Comparison of ENCODE assay signal across 17 mouse cellular contexts in the genomic region with DNA sequence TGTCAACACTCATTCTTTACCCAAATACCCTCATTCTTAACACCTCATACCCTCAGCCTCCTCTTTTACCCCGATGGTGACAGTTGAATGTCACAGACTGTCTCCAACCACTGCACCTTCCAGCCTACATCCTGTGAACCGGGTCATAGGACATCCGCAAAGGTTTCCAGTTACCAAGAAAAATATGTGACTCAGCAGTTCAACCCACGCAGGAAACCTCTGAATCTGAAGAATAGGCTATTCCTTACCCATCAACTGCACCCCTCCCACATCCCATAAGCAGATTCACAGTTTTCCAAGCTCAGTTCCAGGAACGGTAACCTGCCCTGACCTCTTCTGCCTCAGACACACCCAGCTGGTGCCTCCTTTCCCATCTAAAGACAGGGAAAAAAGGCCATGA. TPM values are rescaled to one million over a fixed set of nuclear protein-coding genes. Genes with fewer than 3 reads are reported as not detected.
"Had no signal": no experiment of that assay in that cellular context is flagged by ENCODE, and none has a peak within 500 bp of the region (broad histone marks: within the 10 kb centered on the region; RNA-seq: fewer than 3 reads in every experiment).

No protein-coding gene starts in this region.

- DNase-seq: kidney, adult 18-20 months; kidney, postnatal 10 days; lung, adult 2 months; lung, postnatal 36 days; right cerebral cortex, postnatal 14 days; thymus, postnatal 4 days had no signal

- H3K27ac ChIP-seq: limb, embryonic 10.5 days; liver, embryonic 14.5 days; midbrain, embryonic 13.5 days; neural tube, embryonic 12.5 days; stomach, embryonic 15.5 days had no signal

- H3K9ac ChIP-seq: liver, embryonic 14.5 days; midbrain, embryonic 13.5 days; neural tube, embryonic 12.5 days; stomach, embryonic 15.5 days had no signal

- ATAC-seq: lung, postnatal 0 days; midbrain, embryonic 13.5 days had no signal

- H3K27me3 ChIP-seq: midbrain, embryonic 13.5 days; neural tube, embryonic 12.5 days; stomach, embryonic 15.5 days had no signal

- H3K4me2 ChIP-seq: midbrain, embryonic 13.5 days; neural tube, embryonic 12.5 days; stomach, embryonic 15.5 days had no signal

- H3K4me1 ChIP-seq: limb, embryonic 10.5 days; midbrain, embryonic 13.5 days; neural tube, embryonic 12.5 days; stomach, embryonic 15.5 days had no signal

- H3K9me3 ChIP-seq: limb, embryonic 10.5 days; midbrain, embryonic 13.5 days; neural tube, embryonic 12.5 days; stomach, embryonic 15.5 days had no signal

- H3K4me3 ChIP-seq: limb, embryonic 10.5 days; midbrain, embryonic 13.5 days; myocyte; neural tube, embryonic 12.5 days; stomach, embryonic 15.5 days had no signal

- H3K36me3 ChIP-seq: limb, embryonic 10.5 days; midbrain, embryonic 13.5 days; neural tube, embryonic 12.5 days; stomach, embryonic 15.5 days had no signal

RNA-seq across cellular contexts. Expression of a gene that starts 53.9 kb away (rescaled TPM):
- total RNA-seq: layer of hippocampus, adult 8-10 months; left cerebral cortex, adult 18-20 months; left cerebral cortex, postnatal 14 days had no signal
- polyA plus RNA-seq: kidney, embryonic 14.5 days; limb, embryonic 10.5 days; midbrain, embryonic 13.5 days; myocyte had no signal
